Mouse (Mus musculus) thymus, postnatal 14 days (tissue): ENCODE measurements around the gene Gltpd2.

Experiments used
- DNase-seq: peaks from one replicate; pipeline ENCODE4 v3.0.0; 2021

The Gltpd2 gene

DNA sequence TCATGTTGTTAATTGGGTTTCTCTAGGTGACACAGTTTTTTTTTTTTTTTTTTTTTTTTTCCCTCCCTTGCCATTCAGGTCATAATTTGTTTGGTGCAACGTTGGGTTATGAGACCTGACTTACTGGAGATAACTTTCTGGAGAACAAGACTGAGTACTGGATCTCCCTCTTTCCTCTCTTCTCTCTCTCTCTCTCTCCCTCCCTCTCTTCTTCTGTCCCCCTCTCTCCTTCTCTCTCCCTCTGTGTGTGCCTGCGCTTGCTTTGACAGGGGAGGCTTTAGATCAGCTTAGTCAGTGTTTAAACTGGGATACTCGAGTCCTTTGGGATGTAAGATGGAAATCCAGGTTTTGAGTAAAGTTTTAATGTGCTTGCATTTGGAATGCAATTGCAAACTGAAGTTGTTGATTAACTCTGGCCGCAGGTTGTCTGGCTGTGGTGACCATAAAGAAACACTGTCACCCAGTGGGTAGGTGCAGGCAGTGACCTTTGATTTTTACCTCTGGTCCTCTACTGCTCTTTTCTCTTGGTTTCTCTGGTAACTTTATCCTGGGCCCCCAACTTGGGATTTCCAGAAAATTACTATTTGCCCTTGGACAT lies 45.4 kb downstream of the Gltpd2 start:
- DNase-seq = no peak

DNA sequence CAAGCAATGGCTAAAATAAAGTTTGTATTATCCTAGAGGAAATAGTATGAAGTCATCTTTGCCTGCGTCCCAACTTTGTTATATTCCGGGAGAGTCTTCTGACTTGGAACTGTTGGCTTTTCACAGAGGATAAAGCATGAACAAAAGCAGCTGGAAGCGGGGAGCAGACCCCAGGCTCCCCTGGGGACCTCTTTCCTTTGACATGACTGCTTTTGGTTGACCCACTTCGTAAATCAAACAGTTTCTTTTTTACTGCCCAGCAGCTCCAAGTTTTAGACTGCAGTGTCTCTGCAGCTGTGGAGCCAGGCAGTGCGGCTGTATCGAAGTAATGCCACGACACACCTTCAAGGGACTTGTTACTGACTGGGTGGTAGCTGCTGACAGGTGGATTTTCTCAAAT lies 47.6 kb downstream of the Gltpd2 start:
- DNase-seq = no peak
